Mouse (Mus musculus) MEL (cell line): ENCODE data around the gene Aifm3. TPM values are rescaled to one million over a fixed set of nuclear protein-coding genes. Genes with fewer than 3 reads are reported as not detected.

Experiments
- DNase-seq: peaks from one replicate; pipeline ENCODE4 v3.0.0; 2011; ENCODE audit warnings: low read depth, low spot score
- H3K27ac ChIP-seq: 2 replicates; pipeline ENCODE4 v1.5.1; 2012; ENCODE audit warnings: low read depth, mild to moderate bottlenecking, control low read depth, low read length, moderate library complexity; ENCODE audit not compliant: control insufficient read depth
- H3K27me3 ChIP-seq, 2 experiments: fragments of 150-350 bp in 1 of 2; sonication (generic) in 1 of 2; 2 replicates each; pipeline ENCODE4 v1.6.1; 2012; ENCODE audit warnings: low read length in 2 of 2, mild to moderate bottlenecking in 2 of 2, improper control_type of control experiment in 1 of 2, moderate library complexity in 1 of 2; ENCODE audit not compliant: insufficient read depth in 2 of 2, control insufficient read depth in 1 of 2
- H3K36me3 ChIP-seq, 2 experiments: 2 replicates each; pipeline ENCODE4 v1.6.1; 2012 to 2014; ENCODE audit warnings: low read length in 2 of 2, improper control_type of control experiment in 1 of 2, inconsistent platforms in 1 of 2, mild to moderate bottlenecking in 1 of 2; ENCODE audit not compliant: insufficient read depth in 2 of 2, control insufficient read depth in 1 of 2
- H3K4me1 ChIP-seq, 2 experiments: fragments of 150-350 bp in 1 of 2; sonication (generic) in 1 of 2; 2 replicates each; pipeline ENCODE4 v1.6.1; 2012; ENCODE audit warnings: low read length in 2 of 2, improper control_type of control experiment in 1 of 2, mild to moderate bottlenecking in 1 of 2; ENCODE audit not compliant: insufficient read depth in 2 of 2, control insufficient read depth in 1 of 2
- H3K4me3 ChIP-seq, 2 experiments: fragments of 150-350 bp in 1 of 2; sonication (generic) in 1 of 2; 2 replicates each; pipeline ENCODE4 v1.5.1; 2012; ENCODE audit warnings: low read depth in 2 of 2, low read length in 2 of 2, mild to moderate bottlenecking in 2 of 2, moderate library complexity in 2 of 2, control low read depth in 1 of 2, improper control_type of control experiment in 1 of 2; ENCODE audit not compliant: control insufficient read depth in 1 of 2, insufficient read depth in 1 of 2
- H3K79me2 ChIP-seq: 2 replicates; pipeline ENCODE4 v1.6.1; 2012; ENCODE audit warnings: mild to moderate bottlenecking, low read length, moderate library complexity; ENCODE audit not compliant: control insufficient read depth, poor library complexity, insufficient read depth
- H3K9ac ChIP-seq: 2 replicates; pipeline ENCODE4 v1.6.1; 2012; ENCODE audit warnings: low read depth, mild to moderate bottlenecking, control low read depth, low read length, moderate library complexity; ENCODE audit not compliant: control insufficient read depth, poor library complexity, severe bottlenecking
- H3K9me3 ChIP-seq: fragments of 150-350 bp; sonication (generic); replicated peaks from 2 replicates; pipeline ENCODE4 v1.6.1; 2012; ENCODE audit warnings: mild to moderate bottlenecking, low read length, improper control_type of control experiment, moderate library complexity; ENCODE audit not compliant: insufficient read depth
- CHD1 ChIP-seq: IDR thresholded peaks from 2 replicates; pipeline ENCODE4 v1.6.1; 2012; ENCODE audit warnings: low read depth, mild to moderate bottlenecking, inconsistent platforms, low read length, improper control_type of control experiment
- CHD2 ChIP-seq: IDR thresholded peaks from 2 replicates; pipeline ENCODE4 v1.6.1; 2011; ENCODE audit warnings: low read length, improper control_type of control experiment
- CTCF ChIP-seq, 3 experiments: IDR thresholded peaks in 2 of 3; conservative IDR thresholded peaks in 1 of 3; 2 replicates each; pipeline ENCODE4 v1.5.1; 2011 to 2012; ENCODE audit warnings: low read length in 3 of 3, low read depth in 2 of 3, mild to moderate bottlenecking in 2 of 3, improper control_type of control experiment in 1 of 3, inconsistent platforms in 1 of 3, mixed read lengths in 1 of 3, moderate library complexity in 1 of 3; ENCODE audit not compliant: control insufficient read depth in 1 of 3, insufficient read depth in 1 of 3, poor library complexity in 1 of 3, severe bottlenecking in 1 of 3
- ETS1 ChIP-seq: IDR thresholded peaks from 2 replicates; pipeline ENCODE4 v1.6.1; 2012; ENCODE audit warnings: low read depth, mild to moderate bottlenecking, inconsistent platforms, low read length, improper control_type of control experiment, moderate library complexity
- GATA1 ChIP-seq: IDR thresholded peaks from 2 replicates; pipeline ENCODE4 v1.6.1; 2011; ENCODE audit warnings: low read depth, low read length, improper control_type of control experiment
- HCFC1 ChIP-seq: IDR thresholded peaks from 2 replicates; pipeline ENCODE4 v1.6.1; 2012; ENCODE audit warnings: low read depth, mild to moderate bottlenecking, inconsistent platforms, low read length, improper control_type of control experiment, moderate library complexity
- JUND ChIP-seq: IDR thresholded peaks from 2 replicates; pipeline ENCODE4 v1.6.1; 2011; ENCODE audit warnings: low read depth, mild to moderate bottlenecking, improper control_type of control experiment, low read length
- KAT2A ChIP-seq: conservative IDR thresholded peaks from 2 replicates; pipeline ENCODE4 v1.6.1; 2012; ENCODE audit warnings: low read depth, low read length, improper control_type of control experiment, inconsistent platforms
- MAFK ChIP-seq: IDR thresholded peaks from 2 replicates; pipeline ENCODE4 v1.6.1; 2011; ENCODE audit warnings: low read depth, mild to moderate bottlenecking, low read length, improper control_type of control experiment, borderline replicate concordance
- MEF2A ChIP-seq: IDR thresholded peaks from 2 replicates; pipeline ENCODE4 v1.6.1; 2014; ENCODE audit warnings: low read depth, mild to moderate bottlenecking, inconsistent platforms, low read length, improper control_type of control experiment; ENCODE audit not compliant: poor library complexity, insufficient replicate concordance, severe bottlenecking; ENCODE audit errors: extremely low read depth
- MXI1 ChIP-seq: IDR thresholded peaks from 2 replicates; pipeline ENCODE4 v1.6.1; 2011; ENCODE audit warnings: mild to moderate bottlenecking, low read depth, low read length, improper control_type of control experiment
- MYB ChIP-seq: IDR thresholded peaks from 2 replicates; pipeline ENCODE4 v1.6.1; 2011; ENCODE audit warnings: mild to moderate bottlenecking, low read depth, low read length, improper control_type of control experiment
- NELFE ChIP-seq: IDR thresholded peaks from 2 replicates; pipeline ENCODE4 v1.6.1; 2011; ENCODE audit warnings: low read depth, low read length, improper control_type of control experiment
- NRF1 ChIP-seq: IDR thresholded peaks from 2 replicates; pipeline ENCODE4 v1.6.1; 2014; ENCODE audit warnings: low read depth, mild to moderate bottlenecking, inconsistent platforms, low read length, improper control_type of control experiment, moderate library complexity; ENCODE audit not compliant: poor library complexity, insufficient read depth, severe bottlenecking
- POLR2AphosphoS2 ChIP-seq: IDR thresholded peaks from 2 replicates; pipeline ENCODE4 v1.6.1; 2011; ENCODE audit warnings: low read length, improper control_type of control experiment
- SIN3A ChIP-seq: IDR thresholded peaks from 2 replicates; pipeline ENCODE4 v1.6.1; 2012; ENCODE audit warnings: low read length, improper control_type of control experiment, inconsistent platforms
- USF2 ChIP-seq, 2 experiments: IDR thresholded peaks; 2 replicates each; pipeline ENCODE4 v1.6.1; 2011 to 2012; ENCODE audit warnings: improper control_type of control experiment in 2 of 2, low read length in 2 of 2, borderline replicate concordance in 1 of 2, inconsistent platforms in 1 of 2, low read depth in 1 of 2, mild to moderate bottlenecking in 1 of 2; ENCODE audit not compliant: insufficient read depth in 1 of 2
- ZNF384 ChIP-seq: IDR thresholded peaks from 2 replicates; pipeline ENCODE4 v1.6.1; 2012; ENCODE audit warnings: low read depth, mild to moderate bottlenecking, inconsistent platforms, low read length, improper control_type of control experiment
- polyA plus RNA-seq, 2 experiments: library from polyadenylated mRNA; stranded (reverse) in 1 of 2; unstranded in 1 of 2; fragments of >175 nt in 1 of 2; fragments of >200 nt in 1 of 2; gene quantifications; 2 replicates each; pipeline versions ENCODE4 v1.2.1 to v1.2.4; 2012; ENCODE audit warnings: low replicate concordance in 2 of 2, low read depth in 1 of 2; ENCODE audit not compliant: insufficient read length in 2 of 2, insufficient read depth in 1 of 2, missing spikeins in 1 of 2
- total RNA-seq: library from RNA; depleted of rRNA; stranded (reverse); fragments of 300-350 nt; gene quantifications from 2 replicates; pipeline ENCODE4 v1.2.3, GENCODE M21; 2012

The Aifm3 gene
- total and polyA plus RNA-seq, 3 experiments = 0.23 to 0.52 TPM; not detected in 1

DNA sequence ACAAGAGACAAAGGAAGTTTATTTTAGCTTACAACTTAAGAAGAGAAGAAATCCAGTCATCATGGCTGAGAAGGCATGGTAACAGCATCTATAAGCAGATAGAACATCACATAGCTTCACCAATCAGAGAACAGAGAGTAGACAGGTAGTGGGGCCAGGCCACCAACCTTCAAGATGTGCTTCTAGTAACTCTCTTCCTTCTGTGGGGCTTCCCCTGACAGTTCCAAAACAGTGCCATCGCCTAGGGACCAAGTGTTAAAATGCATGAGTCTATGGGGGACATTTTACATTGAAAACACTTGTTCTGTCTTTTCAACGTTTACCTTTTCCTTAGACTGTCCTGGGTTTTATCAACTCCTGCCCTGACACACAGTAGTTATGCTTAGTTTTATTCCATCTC, 26.2 kb upstream of the Aifm3 start:
- DNase-seq = no peak
- no peak for TF ChIP-seq SIN3A
- TF ChIP-seq CHD2 = no peak
- TF ChIP-seq MAFK = no peak
- TF ChIP-seq CHD1 = no peak
- TF ChIP-seq MYB = no peak
- Histone ChIP-seq H3K79me2 (peaks cover 51% of the 10 kb centered on the region), H3K9me3 (no peaks in the 10 kb centered on the region), H3K27ac (no peak overlapping the region), H3K36me3 (peaks cover 7 to 27% of the 10 kb centered on the region in 2 experiments; a peak in 3 of 4 replicates), H3K4me1 (peaks cover 12 to 14% of the 10 kb centered on the region in 2 experiments), H3K9ac (no peak overlapping the region), H3K27me3 (no peaks in the 10 kb centered on the region), H3K4me3 (no peak overlapping the region)

DNA sequence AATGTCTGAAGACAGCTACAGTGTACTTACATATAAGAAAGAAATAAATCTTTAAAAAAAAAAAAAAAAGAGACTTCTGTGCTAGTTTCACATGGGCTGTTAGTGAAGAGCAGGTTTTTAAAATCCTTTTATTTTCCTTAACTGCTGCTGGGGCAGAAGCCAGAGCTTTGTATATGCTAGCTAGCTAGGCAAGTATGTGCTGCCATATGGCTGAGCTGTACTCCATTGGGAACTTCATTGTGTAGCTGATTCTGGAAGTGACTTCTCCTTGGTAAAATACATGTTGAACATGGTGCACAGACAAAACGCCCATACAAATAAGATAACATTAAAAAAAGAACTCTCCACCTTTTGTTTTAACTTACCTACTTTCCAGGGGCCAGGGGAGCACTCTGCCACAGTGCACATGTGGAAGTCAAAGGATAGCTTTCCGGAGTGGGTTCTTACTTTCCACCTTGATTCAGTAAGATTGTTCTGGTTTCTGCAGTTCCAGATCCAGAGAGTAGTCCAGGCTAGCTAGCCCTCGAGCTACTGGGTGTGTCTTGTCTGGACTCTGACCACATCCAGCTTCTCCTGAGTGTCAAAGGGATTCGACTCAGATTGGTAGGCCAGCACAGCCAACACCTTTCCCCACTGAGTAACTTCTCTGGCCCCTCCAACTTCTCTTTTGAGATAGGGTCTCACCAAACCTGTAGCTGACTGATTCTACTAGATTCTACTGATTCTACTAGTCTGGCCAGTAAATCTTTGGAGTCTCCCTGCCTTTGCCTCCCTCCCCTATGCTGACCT, 22.3 kb upstream of the Aifm3 start:
- TF ChIP-seq GATA1 (no peak), MEF2A (no peak), CHD1 (no peak), JUND (no peak), POLR2AphosphoS2 (no peak), MXI1 (no peak), HCFC1 (no peak), CHD2 (no peak), MYB (no peak), NRF1 (no peak), ETS1 (no peak), USF2 (IDR thresholded peaks at IDR 0.05; ENCODE audit: borderline replicate concordance in 1 of 2, insufficient read depth in 1 of 2, low read depth in 1 of 2, low read length in 2 of 2) (no peak), CTCF (IDR thresholded peaks at IDR 0.05 in 2 of 3, conservative IDR thresholded peaks at IDR 0.05 in 1 of 3; ENCODE audit: control insufficient read depth in 1 of 3, insufficient read depth in 1 of 3, low read depth in 2 of 3, low read length in 3 of 3, poor library complexity in 1 of 3, severe bottlenecking in 1 of 3) (no peak), KAT2A (no peak), NELFE (no peak), ZNF384 (no peak)

More for the DNA sequence above, 22.3 kb upstream of the Aifm3 start:
- Histone ChIP-seq H3K9ac (no peak overlapping the region), H3K4me3 (no peak overlapping the region), H3K4me1 (no peaks in the 10 kb centered on the region), H3K9me3 (no peaks in the 10 kb centered on the region), H3K79me2 (peaks cover 35% of the 10 kb centered on the region), H3K36me3 (peaks cover 5 to 16% of the 10 kb centered on the region in 2 experiments), H3K27me3 (no peaks in the 10 kb centered on the region), H3K27ac (no peak overlapping the region)
- DNase-seq = no peak
